Mouse (Mus musculus) hindbrain, postnatal 0 days (tissue): ENCODE measurements around the gene Lpcat2b. TPM values are rescaled to one million over a fixed set of nuclear protein-coding genes. Genes with fewer than 3 reads are reported as not detected.
"Not testable (repeated sequence)": the region's sequence is repeated elsewhere in the genome, so short reads cannot be mapped to it uniquely, and the experiment has no call there.

Experiments used
- ATAC-seq: fragments of 200-750 bp; cut with Nextera tagmentation; 2 replicates; pipeline ENCODE4 v1.8.0; 2017; ENCODE audit warnings: mild to moderate bottlenecking, moderate TSS enrichment, moderate library complexity
- DNase-seq: peaks from one replicate; pipeline ENCODE4 v3.0.0-alpha.2; 2015; ENCODE audit warnings: low spot score
- H3K27ac ChIP-seq: fragments of 300-500 bp; sonication (generic); 2 replicates; pipeline ENCODE4 v1.5.1; 2014; ENCODE audit warnings: mild to moderate bottlenecking
- H3K27me3 ChIP-seq: fragments of 300-500 bp; sonication (generic); 2 replicates; pipeline ENCODE4 v1.6.1; 2014; ENCODE audit warnings: low read length, mixed read lengths; ENCODE audit not compliant: insufficient read depth
- H3K36me3 ChIP-seq: fragments of 300-500 bp; sonication (generic); 2 replicates; pipeline ENCODE4 v1.6.1; 2014; ENCODE audit warnings: low read length, mixed read lengths; ENCODE audit not compliant: insufficient read depth
- H3K4me1 ChIP-seq: fragments of 300-500 bp; sonication (generic); 2 replicates; pipeline ENCODE4 v1.6.1; 2014; ENCODE audit warnings: antibody characterized with exemption, low read length, mixed read lengths; ENCODE audit not compliant: insufficient read depth
- H3K4me2 ChIP-seq: fragments of 300-500 bp; sonication (generic); 2 replicates; pipeline ENCODE4 v1.6.1; 2014; ENCODE audit warnings: low read depth, mild to moderate bottlenecking, low read length, moderate library complexity, mixed read lengths
- H3K4me3 ChIP-seq: fragments of 300-500 bp; sonication (generic); 2 replicates; pipeline ENCODE4 v1.5.1; 2014; ENCODE audit warnings: low read length
- H3K9ac ChIP-seq: fragments of 300-500 bp; sonication (generic); replicated peaks from 2 replicates; pipeline ENCODE4 v1.6.1; 2014; ENCODE audit warnings: mild to moderate bottlenecking, low read length, moderate library complexity, mixed read lengths
- H3K9me3 ChIP-seq: fragments of 300-500 bp; sonication (generic); 2 replicates; pipeline ENCODE4 v1.6.1; 2016; ENCODE audit warnings: low read length, mixed read lengths
- CTCF ChIP-seq: IDR thresholded peaks from 2 replicates; pipeline ENCODE4 v1.5.1; 2016; ENCODE audit warnings: antibody characterized with exemption, control low read depth, low read depth
- WGBS: fragments of 180-500 bp; shearing (Covaris S2); extraction: QIAGEN DNeasy Blood & Tissue Kit; methylation state at CpG from one replicate; pipeline ENCODE4 v1.1.7; 2014; 5-methylcytosine and 5-hydroxymethylcytosine counted together
- polyA plus RNA-seq: library from polyadenylated mRNA; unstranded; fragments of >200 nt; fragmentation: Nextera tagmentation; extraction: Ambion mirVana; gene quantifications from 2 replicates; pipeline ENCODE4 v1.2.1, GENCODE M21; 2015
- total RNA-seq: library from RNA; depleted of rRNA; stranded (reverse); fragments of >200 nt; gene quantifications from 2 replicates; pipeline ENCODE4 v1.2.3, GENCODE M21; 2014; rRNA removed

Gene Lpcat2b
- not detected in 2 replicates for total RNA-seq
- not detected in 2 replicates for polyA plus RNA-seq

GRCm38 (mm10) chr5:107431249-107431648 lies at the start of gene Lpcat2b:
TSS of gene Lpcat2b (plus strand) at chr5:107431549.
- no peak for TF ChIP-seq CTCF
- H3K9me3 ChIP-seq: no peaks in the 10 kb centered on the region
- no peak within 1 kb of the TSS for H3K27ac ChIP-seq
- DNase-seq (no peak), ATAC-seq (no peak)
- H3K4me2 ChIP-seq: no peak within 1 kb of the TSS
- no peaks in the 10 kb centered on the region for H3K27me3 ChIP-seq
- H3K4me3 ChIP-seq: no peak within 1 kb of the TSS
- no peaks in the 10 kb centered on the region for H3K4me1 ChIP-seq
- 80% methylated on average over 3 of the region's 3 CpGs for WGBS
- H3K36me3 ChIP-seq: no peaks in the 10 kb centered on the region
- H3K9ac ChIP-seq: no peak within 1 kb of the TSS

- not testable (repeated sequence) for ATAC-seq, H3K27me3 ChIP-seq, H3K4me3 ChIP-seq, DNase-seq, H3K36me3 ChIP-seq, H3K4me2 ChIP-seq, H3K9ac ChIP-seq, H3K9me3 ChIP-seq, H3K27ac ChIP-seq, H3K4me1 ChIP-seq
- TF ChIP-seq CTCF: 0 out of 2 replicates have a peak, but pooled peaks have one; percentile 17
Measured at GRCm38 (mm10) chr5:107386448-107386847, 44.9 kb upstream of the Lpcat2b start.

DNA sequence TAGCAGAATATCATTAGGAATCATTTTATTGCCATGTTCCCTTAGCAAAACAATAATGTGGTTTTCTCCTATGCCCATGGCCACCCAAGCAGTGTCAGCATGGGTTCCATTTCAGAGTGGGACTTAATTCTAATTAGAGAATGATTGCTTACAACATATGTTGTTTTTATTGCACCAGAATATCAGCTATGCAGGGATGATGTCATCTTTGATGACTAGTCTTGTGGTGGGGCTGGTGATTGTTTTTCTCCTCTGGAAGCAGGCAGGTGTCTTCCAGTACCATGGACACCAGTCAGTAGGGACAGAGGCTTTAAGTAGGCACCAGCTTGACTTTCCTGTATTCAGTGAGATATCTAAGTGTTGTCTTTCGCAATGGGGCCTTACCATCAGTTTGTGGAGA lies 43.6 kb upstream of the Lpcat2b start:
- Histone ChIP-seq H3K4me3 (no peak overlapping the region), H3K9ac (no peak overlapping the region), H3K27me3 (no peaks in the 10 kb centered on the region), H3K36me3 (0 out of 2 replicates have a peak, but pooled peaks cover 4% of the 10 kb centered on the region), H3K9me3 (no peaks in the 10 kb centered on the region), H3K4me2 (no peak overlapping the region), H3K27ac (no peak overlapping the region), H3K4me1 (no peaks in the 10 kb centered on the region)
- no peak for DNase-seq
- no peak for TF ChIP-seq CTCF
- 87% methylated on average over 1 of the region's 1 CpGs for whole genome bisulfite sequencing
- no peak for ATAC-seq

GRCm38 (mm10) chr5:107389373-107389772 lies 42.0 kb upstream of the Lpcat2b start:
- WGBS: 96% methylated on average over 2 of the region's 2 CpGs
- TF ChIP-seq CTCF: no peak
- no peak for ATAC-seq

GRCm38 (mm10) chr5:107394437-107394836 lies 36.9 kb upstream of the Lpcat2b start:
- DNase-seq (no peak), ATAC-seq (no peak)
- WGBS: 69% methylated on average over 2 of the region's 2 CpGs
- Histone ChIP-seq H3K27ac (no peak overlapping the region), H3K9me3 (no peaks in the 10 kb centered on the region), H3K36me3 (no peaks in the 10 kb centered on the region), H3K4me1 (no peaks in the 10 kb centered on the region), H3K4me3 (no peak overlapping the region), H3K27me3 (no peaks in the 10 kb centered on the region), H3K4me2 (no peak overlapping the region), H3K9ac (no peak overlapping the region)
- no peak for TF ChIP-seq CTCF

More at GRCm38 (mm10) chr5:107389373-107389772, 42.0 kb upstream of the Lpcat2b start:
- H3K9me3 ChIP-seq: no peaks in the 10 kb centered on the region
- H3K27me3 ChIP-seq: no peaks in the 10 kb centered on the region
- H3K36me3 ChIP-seq: no peaks in the 10 kb centered on the region
- no peaks in the 10 kb centered on the region for H3K4me1 ChIP-seq
- no peak overlapping the region for H3K9ac ChIP-seq
- no peak overlapping the region for H3K4me3 ChIP-seq
- no peak overlapping the region for H3K27ac ChIP-seq
- no peak overlapping the region for H3K4me2 ChIP-seq
- no peak for DNase-seq

- ATAC-seq: no peak
- Histone ChIP-seq H3K9ac (peak within 1 kb of the TSS; percentile 58), H3K27me3 (no peaks in the 10 kb centered on the region; the same call in 1 of the 2 replicates), H3K27ac (no peak within 1 kb of the TSS), H3K36me3 (no peaks in the 10 kb centered on the region), H3K9me3 (no peaks in the 10 kb centered on the region), H3K4me2 (peak within 1 kb of the TSS; percentile 98), H3K4me3 (peak within 1 kb of the TSS; percentile 71), H3K4me1 (no peaks in the 10 kb centered on the region)
- no peak for DNase-seq
- WGBS: 17% methylated on average over 5 of the region's 5 CpGs
- no peak for TF ChIP-seq CTCF
Measured at GRCm38 (mm10) chr5:107402436-107402835, 28.9 kb upstream of the Lpcat2b start, which contains the start of gene Ephx4. TSS of gene Ephx4 (plus strand) at chr5:107402736.
